Mouse (Mus musculus) ES-CJ7 (cell line): Measurements from ENCODE around the gene Tex13b.
"Not testable (repeated sequence)": the region's sequence is repeated elsewhere in the genome, so short reads cannot be mapped to it uniquely, and the experiment has no call there.

Experiments used
- DNase-seq: peaks from one replicate; pipeline ENCODE4 v3.0.0; 2011; ENCODE audit warnings: low read depth, low spot score

Tex13b gene

DNA sequence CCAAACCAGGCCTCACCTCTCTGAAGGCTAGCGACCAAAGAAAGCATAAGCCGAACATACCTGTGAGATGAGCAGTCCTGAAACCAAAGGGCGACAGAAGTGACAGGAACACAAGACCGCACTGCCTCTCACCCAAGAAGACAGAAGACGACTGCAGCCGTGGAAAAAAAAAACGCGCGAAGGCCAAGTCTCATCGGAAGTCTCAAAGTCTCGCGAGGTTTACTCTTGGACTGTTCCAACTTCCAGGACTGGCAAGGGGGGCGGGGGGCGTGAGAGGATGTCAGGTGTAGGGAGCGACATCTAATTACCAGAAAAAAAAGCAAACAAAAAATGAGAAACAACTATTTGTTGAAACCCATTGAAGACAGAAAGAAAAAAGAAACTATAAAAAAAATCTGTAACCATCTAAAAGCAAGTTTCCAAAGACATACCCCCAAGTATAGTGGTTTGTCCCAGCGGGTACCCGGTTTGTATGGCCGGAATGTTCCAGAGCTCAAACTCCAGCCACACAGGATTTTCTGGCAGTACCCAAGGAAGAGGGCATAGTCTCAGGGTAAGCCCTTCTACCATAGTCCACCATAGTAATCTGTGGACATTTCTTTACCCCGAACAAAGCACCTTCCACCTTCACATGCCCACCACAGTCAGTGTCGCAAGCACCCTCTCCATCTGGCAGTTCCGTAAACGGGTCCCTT is at the start of gene Tex13b:
TSS of gene Tex13b (minus strand) at position 122 of the 695 bp plus-strand sequence.
- peak; percentile 8 for DNase-seq

DNA sequence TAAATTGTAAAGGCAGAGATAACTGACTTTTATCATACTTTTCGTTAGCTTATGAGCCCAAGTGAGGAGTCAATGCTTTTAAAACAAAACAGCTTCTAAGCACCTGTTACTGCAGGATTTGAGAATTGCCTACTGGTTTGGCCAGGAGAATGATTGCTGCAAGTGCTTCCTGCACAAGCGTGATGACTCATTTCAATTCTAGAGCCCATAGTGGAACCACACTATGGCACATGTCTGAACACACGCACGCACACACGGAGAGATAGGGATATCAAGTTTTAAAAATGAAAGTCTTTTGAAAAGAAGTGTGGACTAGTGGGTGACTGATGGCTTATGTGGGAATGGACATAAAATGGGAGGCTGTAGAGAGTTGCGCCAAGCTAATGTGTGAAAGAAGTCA is 49.5 kb upstream of the Tex13b start:
- no peak for DNase-seq

DNA sequence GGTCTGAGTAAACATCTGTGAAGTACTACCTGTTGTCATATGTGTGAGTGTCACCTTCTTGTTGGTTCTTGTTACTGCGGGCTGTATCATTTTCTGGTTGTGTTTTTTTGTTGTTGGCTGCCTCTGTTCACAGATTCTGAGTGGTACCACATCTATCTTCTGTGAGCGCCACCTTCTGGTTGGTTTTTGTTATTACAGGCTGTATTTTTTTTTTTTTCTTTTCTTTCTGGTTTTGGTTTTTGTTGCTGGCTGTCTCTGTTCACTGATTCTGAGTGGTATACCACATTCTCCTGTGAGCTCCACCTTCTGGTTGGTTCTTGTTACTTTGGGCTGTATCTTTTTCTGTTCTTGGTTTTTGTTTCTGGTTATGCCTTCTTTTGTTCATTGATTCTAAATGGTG is 44.2 kb upstream of the Tex13b start:
- DNase-seq, result peak; percentile 47

DNA sequence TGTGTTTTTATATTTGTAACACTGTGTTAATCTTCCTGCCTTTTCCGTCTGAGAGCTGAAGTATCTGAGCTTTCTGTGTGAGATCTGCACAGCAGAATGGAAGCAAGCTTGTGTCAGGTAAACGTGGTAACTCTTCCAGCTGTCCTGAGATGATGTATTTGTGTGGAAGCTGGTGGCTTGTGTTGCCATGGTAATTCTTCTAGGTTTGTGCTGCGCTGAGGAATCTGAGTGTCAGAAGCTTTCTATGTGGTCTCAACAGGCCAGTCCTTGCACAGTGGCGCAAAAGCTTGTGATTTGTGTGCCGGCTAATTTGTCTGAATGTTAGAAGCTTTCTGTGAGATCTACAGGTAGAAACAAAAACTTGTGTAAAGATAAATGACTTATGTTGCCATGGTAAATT is 43.8 kb upstream of the Tex13b start:
- DNase-seq, result not testable (repeated sequence)

DNA sequence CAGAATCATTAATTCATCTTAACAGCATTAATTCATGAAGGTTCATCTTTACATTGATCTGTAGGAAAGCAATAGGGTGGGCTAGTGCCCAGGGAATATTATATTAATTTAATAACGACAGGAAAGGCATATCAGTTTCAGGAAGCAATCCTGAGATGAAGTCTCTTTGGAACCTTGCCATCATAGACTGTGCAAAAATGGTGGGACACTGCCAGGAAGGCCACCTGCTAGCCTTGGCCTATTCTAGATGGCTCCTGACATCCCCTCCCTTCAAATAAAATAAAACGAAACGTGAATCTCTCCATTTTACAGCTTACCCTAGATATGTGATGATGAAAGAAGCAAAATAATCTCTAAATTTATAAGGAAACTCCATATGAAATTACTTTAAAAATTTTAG is 41.3 kb upstream of the Tex13b start:
- no peak for DNase-seq

DNA sequence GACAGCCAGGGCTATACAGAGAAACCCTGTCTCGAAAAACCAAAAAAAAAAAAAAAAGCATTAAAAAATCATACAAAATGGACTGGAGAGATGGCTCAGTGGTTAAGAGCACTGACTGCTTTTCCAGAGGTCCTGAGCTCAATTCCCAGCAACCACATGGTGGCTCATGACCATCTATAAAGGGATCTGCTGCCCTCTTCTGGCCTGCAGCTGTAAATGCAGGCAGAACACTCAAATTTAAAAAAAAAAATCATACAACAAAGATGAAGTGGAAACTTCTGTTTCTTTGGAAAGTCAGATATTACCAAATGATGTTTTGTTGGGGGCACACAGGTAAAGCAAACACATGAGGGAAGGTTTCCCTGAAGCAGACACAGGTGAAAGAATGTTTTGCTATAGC is 32.2 kb upstream of the Tex13b start:
- DNase-seq, result peak; percentile 4

DNA sequence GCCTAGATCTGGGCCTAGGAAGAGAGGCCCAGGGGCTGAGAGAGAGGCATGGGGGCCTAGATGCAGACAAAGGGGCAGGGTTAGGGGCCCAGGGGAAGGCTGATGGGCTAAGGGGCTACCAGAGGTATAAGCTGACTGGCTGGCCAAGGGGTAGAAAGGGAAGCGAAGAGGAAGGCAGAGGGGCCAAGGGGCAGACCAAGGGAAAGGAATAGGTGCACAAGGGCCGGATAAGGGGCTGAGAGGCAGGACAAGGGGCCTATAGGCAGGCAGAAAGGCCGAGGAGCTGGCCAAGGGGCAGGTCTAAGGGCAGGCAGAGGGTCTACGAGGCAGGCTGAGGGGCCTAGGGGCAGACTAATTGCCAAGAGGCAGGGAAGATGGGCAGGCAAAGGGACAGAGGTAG is 26.7 kb upstream of the Tex13b start:
- no peak for DNase-seq

DNA sequence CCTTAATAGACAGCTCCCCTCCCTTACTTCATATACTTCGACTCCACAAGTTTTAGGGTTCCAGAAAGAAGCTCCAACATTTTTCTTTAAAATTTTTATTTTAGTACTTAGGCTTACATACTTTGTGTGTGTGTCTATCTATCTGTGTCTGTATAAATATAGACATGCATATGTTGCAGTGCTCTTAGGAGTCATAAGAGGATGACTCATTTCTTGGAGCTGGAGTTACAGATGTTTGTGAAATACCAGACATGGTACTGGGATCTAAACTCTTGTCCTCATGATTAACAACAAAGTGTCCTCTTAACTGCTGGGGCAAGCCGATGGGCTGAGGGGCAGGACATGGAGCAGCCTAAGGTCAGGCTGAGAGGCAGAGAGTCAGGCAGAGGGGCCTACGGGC is 24.8 kb upstream of the Tex13b start:
- DNase-seq, result no peak

DNA sequence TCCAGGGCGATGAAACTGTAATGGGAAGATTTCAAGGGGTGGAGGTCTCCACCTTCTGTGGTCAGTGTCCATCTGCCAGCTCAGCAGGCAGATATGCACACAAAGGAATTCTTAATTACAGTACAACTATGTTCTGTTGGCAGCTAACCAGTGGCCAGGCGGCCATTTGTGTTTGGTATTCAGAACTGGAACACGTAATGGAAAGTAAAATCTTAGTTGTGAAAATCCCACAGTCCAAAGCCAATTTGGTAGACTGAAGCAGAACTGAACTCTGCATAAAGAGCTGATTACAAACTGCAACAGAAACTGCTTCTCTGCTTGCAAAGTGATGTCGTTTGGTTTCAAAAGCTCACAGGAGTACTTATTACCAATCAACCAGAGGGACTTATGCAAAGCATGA is 18.5 kb upstream of the Tex13b start:
- no peak for DNase-seq

DNA sequence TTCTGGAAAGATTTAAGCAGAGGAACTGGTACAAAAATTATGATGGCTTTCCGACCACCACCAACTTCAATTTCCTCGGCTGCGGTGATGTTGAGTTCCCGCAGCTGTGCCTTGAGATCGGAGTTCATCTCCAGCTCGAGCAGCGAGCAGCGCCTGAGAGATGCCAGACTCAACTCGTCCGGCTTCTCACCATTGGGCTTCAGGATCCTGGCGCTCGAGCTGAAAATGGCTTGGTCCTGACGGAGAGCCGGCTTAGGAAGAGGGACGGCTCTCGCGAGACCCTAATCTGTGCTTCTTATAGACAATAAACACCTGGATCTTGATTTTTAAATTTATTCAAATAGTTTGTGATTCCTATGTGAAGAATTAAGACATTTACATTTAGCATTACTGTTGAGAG is 9.1 kb upstream of the Tex13b start:
- DNase-seq, result no peak

DNA sequence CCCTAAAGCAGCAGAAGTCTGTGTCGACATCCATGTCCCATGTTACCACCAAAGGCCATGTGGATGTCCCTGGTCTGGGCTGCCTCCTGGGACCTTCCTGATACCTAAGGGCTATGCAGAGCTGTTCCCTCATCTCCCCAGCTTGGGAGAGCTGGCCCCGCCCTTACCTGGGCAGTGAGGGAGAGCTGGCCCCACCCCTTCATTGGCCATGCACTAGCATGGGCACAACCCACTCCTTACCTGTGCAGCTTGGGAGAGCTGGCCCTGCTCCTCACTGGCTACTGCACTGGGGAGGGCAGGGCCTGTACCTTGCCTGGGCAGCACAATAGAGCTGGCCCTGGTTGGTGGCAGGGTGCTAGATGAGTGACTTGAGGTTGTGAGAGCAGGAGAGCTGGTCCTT is 7.9 kb downstream of the Tex13b start:
- no peak for DNase-seq

DNA sequence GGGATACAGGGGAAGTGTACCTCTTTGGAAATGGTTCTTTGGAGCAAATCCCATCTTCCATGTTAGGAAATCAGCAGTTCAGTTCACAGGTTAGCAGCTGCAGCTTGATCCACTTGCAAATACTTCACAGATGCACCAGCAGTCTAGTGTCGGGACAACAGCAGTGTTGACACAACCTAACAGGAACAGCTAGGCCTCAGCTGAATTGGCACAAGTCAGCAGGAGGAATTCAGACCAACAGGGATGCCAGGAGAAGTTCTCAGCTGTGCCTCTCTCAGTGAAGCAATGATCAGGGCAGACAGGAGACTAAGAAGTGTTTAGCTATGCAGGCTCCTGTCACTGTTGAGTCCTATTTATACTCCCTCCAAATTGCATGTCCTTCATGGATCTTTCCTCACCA is 43.4 kb downstream of the Tex13b start:
- no peak for DNase-seq
